Mouse (Mus musculus) limb, embryonic 11.5 days (tissue): ENCODE measurements at regions not wholly inside any gene's neighbourhood (a gene's known extent, or its start where the extent isn't known, plus 50 kb on each side); places are given as distances from the start of the nearest gene placed in this dataset.

ENCODE experiments used
- ATAC-seq: fragments of 200-750 bp; cut with Nextera tagmentation; 2 replicates; pipeline ENCODE4 v1.8.0; 2017; ENCODE audit warnings: low read depth; ENCODE audit not compliant: insufficient number of reproducible peaks, low FRiP score, low TSS enrichment
- DNase-seq: peaks from one replicate; pipeline ENCODE4 v3.0.0-alpha.2; 2015; ENCODE audit warnings: low spot score
- H3K27ac ChIP-seq: fragments of 300-500 bp; sonication (generic); replicated peaks from 2 replicates; pipeline ENCODE4 v1.5.1; 2014; ENCODE audit warnings: low read depth, mild to moderate bottlenecking, low read length
- H3K27me3 ChIP-seq: fragments of 300-500 bp; sonication (generic); 2 replicates; pipeline ENCODE4 v1.6.1; 2014; ENCODE audit warnings: mild to moderate bottlenecking, low read length, mixed read lengths; ENCODE audit not compliant: control insufficient read depth, insufficient read depth
- H3K36me3 ChIP-seq: fragments of 300-500 bp; sonication (generic); 2 replicates; pipeline ENCODE4 v1.6.1; 2014; ENCODE audit warnings: mild to moderate bottlenecking, low read length, moderate library complexity, mixed read lengths; ENCODE audit not compliant: control insufficient read depth, insufficient read depth
- H3K4me1 ChIP-seq: fragments of 300-500 bp; sonication (generic); 2 replicates; pipeline ENCODE4 v1.6.1; 2014; ENCODE audit warnings: low read length, mixed read lengths; ENCODE audit not compliant: control insufficient read depth, insufficient read depth
- H3K4me2 ChIP-seq: fragments of 300-500 bp; sonication (generic); 2 replicates; pipeline ENCODE4 v1.6.1; 2014; ENCODE audit warnings: low read depth, mild to moderate bottlenecking, moderate library complexity; ENCODE audit not compliant: severe bottlenecking
- H3K4me3 ChIP-seq: fragments of 300-500 bp; sonication (generic); 2 replicates; pipeline ENCODE4 v1.5.1; 2014; ENCODE audit warnings: low read depth, low read length
- H3K9ac ChIP-seq: fragments of 300-500 bp; sonication (generic); 2 replicates; pipeline ENCODE4 v1.6.1; 2014; ENCODE audit warnings: mild to moderate bottlenecking, low read length
- H3K9me3 ChIP-seq: fragments of 300-500 bp; sonication (generic); 2 replicates; pipeline ENCODE4 v1.6.1; 2016; ENCODE audit warnings: low read length; ENCODE audit not compliant: control insufficient read depth
- WGBS: fragments of 180-500 bp; shearing (Covaris S2); extraction: QIAGEN DNeasy Blood & Tissue Kit; methylation state at CpG from one replicate; pipeline ENCODE4 v1.1.7; 2014; 5-methylcytosine and 5-hydroxymethylcytosine counted together

GRCm38 (mm10) chr16:95647854-95648253, 54.0 kb upstream of the Ets2 start:
- no peak overlapping the region for H3K27ac ChIP-seq
- no peaks in the 10 kb centered on the region for H3K27me3 ChIP-seq
- no peaks in the 10 kb centered on the region for H3K9me3 ChIP-seq
- H3K4me1 ChIP-seq = peaks cover 12% of the 10 kb centered on the region; the same call in 1 of the 2 replicates
- no peak overlapping the region for H3K4me2 ChIP-seq
- no peak overlapping the region for H3K9ac ChIP-seq
- H3K36me3 ChIP-seq = no peaks in the 10 kb centered on the region
- WGBS = 10% methylated on average over 13 of the region's 13 CpGs
- ATAC-seq = 0 out of 2 replicates have a peak, but pooled peaks have one; percentile 32
- no peak overlapping the region for H3K4me3 ChIP-seq
- DNase-seq = peak; percentile 94

DNA sequence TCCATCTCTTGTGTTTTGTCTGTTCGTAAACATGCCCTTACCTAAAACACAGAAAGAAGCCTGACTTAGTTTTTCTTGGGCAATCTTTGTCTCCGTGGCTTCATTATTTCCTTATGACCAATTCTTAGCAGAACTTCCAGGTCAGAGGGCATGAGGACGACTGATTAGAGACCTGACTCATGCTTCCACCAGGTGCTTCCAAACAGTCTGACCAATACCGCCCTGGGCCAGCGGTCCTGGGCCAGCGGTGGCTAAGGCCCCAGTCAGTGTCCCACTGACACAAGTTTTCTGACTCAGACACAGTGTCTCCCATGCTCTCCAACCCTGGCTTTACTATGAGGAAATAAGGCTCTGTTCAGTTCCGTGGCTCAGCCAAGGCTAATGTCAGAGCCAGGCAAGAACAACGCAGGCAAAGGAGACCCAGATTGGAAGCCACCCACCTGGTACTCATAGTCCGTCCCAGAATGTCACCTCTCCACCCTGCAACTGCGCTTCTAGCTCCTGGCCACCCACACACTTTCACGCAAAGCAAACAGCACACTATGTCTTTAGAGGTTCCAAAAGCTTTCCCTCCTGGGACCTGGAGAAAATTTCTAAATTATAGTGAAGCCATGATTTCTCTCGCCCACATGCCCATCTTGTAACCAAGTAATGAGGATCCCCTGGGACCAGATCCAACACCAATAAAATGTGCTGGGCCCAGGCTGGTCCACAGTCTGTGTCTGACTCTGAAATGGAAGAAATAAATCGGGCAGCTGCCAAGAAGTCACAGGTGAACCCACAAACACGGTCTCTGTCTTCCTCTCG, 56.6 kb upstream of the Erg start:
- no peak for ATAC-seq
- no peak for DNase-seq
- H3K4me2 ChIP-seq = no peak overlapping the region
- H3K4me3 ChIP-seq = no peak overlapping the region
- no peaks in the 10 kb centered on the region for H3K9me3 ChIP-seq
- WGBS = 78% methylated on average over 15 of the region's 15 CpGs
- peaks cover 5% of the 10 kb centered on the region; the same call in 1 of the 2 replicates for H3K4me1 ChIP-seq
- no peak overlapping the region for H3K9ac ChIP-seq
- no peak overlapping the region for H3K27ac ChIP-seq
- H3K36me3 ChIP-seq = no peaks in the 10 kb centered on the region
- H3K27me3 ChIP-seq = no peaks in the 10 kb centered on the region

DNA sequence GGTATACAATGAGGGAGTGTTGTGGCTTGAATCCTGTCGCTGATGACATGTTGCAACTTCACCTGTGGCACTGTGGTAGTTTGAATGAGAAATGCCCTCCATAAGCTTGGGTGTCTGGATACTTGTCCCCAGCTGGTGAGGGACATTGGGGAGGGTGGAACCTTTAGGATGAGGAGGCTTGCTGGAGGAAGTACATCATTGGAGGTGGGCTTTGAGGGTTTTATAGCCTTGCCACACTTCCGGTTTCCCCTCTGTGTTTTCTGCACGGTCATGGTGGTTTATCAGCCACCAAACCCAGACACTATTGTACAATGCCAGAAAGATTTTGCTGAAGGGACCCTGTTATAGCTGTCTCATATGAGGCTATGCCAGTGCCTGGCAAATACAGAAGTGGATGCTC, 54.3 kb upstream of the Erg start:
- DNase-seq = no peak
- ATAC-seq = no peak
- H3K27me3 ChIP-seq = no peaks in the 10 kb centered on the region
- H3K27ac ChIP-seq = no peak overlapping the region
- H3K36me3 ChIP-seq = no peaks in the 10 kb centered on the region
- H3K4me3 ChIP-seq = no peak overlapping the region
- H3K4me1 ChIP-seq = peaks cover 11% of the 10 kb centered on the region; the same call in 1 of the 2 replicates
- H3K4me2 ChIP-seq = no peak overlapping the region
- WGBS = 89% methylated on average over 3 of the region's 3 CpGs
- no peaks in the 10 kb centered on the region for H3K9me3 ChIP-seq
- H3K9ac ChIP-seq = no peak overlapping the region

DNA sequence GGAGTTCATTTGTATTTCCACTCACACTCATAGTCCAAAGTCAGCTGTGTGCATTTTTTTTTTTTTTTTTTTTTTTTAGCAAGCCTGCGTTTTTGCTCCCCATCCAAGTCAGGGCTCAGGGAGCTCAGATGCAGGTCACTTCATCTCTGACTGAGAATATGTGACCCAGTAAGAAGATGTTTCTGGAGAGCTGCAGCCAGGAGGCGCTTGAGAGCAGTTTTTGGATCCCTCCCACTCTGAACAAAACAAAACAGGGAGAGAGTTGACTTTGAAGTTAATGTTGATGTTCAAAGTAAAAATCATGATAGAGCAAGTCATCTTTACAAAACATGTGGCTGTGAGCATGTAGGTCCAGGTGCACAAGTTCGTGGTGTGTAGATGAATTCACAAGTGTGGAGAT, 53.3 kb upstream of the Erg start:
- no peaks in the 10 kb centered on the region for H3K9me3 ChIP-seq
- no peak overlapping the region for H3K9ac ChIP-seq
- DNase-seq (no peak), ATAC-seq (no peak)
- no peaks in the 10 kb centered on the region for H3K36me3 ChIP-seq
- no peaks in the 10 kb centered on the region for H3K27me3 ChIP-seq
- peaks cover 11% of the 10 kb centered on the region; the same call in 1 of the 2 replicates for H3K4me1 ChIP-seq
- WGBS = 94% methylated on average over 3 of the region's 3 CpGs
- no peak overlapping the region for H3K27ac ChIP-seq
- no peak overlapping the region for H3K4me3 ChIP-seq
- H3K4me2 ChIP-seq = no peak overlapping the region

DNA sequence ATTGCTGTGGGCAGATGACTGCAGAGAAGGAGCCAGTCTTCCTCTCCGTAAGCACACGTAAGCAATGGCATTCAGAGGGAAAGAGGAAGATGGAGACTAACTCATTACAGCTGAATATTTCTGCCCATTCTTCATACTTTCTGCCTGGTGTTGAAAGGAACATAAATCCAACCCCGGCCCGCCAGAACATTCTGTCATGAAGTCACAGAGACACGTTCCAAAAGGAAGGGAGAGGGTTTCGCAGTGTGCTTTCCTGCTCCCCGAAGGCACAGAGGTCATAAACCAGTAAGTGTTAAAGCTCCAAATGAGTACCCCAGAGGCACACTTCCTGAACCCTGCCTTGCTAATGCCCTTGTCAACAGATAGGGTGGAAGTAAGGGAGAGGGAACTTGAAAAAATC, 51.5 kb upstream of the Erg start:
- DNase-seq = peak; percentile 49
- no peak overlapping the region for H3K9ac ChIP-seq
- H3K4me3 ChIP-seq = no peak overlapping the region
- peak; percentile 47; the same call in 1 of the 2 replicates for ATAC-seq
- H3K27ac ChIP-seq = no peak overlapping the region
- H3K4me2 ChIP-seq = no peak overlapping the region
- H3K27me3 ChIP-seq = no peaks in the 10 kb centered on the region
- no peaks in the 10 kb centered on the region for H3K9me3 ChIP-seq
- WGBS = 13% methylated on average over 7 of the region's 7 CpGs
- H3K36me3 ChIP-seq = no peaks in the 10 kb centered on the region
- peaks cover 11% of the 10 kb centered on the region; the same call in 1 of the 2 replicates for H3K4me1 ChIP-seq

DNA sequence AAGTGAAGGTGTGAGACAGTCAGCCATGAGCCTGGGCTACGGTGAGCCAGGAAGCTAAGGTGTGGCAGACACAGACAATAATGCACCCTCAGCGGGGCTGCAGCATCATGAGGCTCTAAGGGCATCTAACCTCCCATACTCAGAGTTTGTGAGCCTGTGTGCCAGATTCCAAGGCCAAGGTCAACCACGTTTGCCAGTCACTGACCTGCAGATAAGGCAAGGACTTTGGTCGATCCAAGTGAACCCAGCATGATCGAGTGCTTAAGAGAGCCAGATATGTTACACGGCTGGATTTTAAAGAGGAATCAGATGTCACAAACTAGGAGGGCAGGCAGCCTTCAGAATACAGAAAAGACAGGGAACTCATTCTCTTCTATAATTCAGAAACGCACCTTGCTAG, 50.2 kb upstream of the Erg start:
- H3K27ac ChIP-seq = no peak overlapping the region

More for the DNA sequence above, 50.2 kb upstream of the Erg start:
- H3K36me3 ChIP-seq = no peaks in the 10 kb centered on the region
- DNase-seq = no peak
- no peak overlapping the region for H3K4me2 ChIP-seq
- no peaks in the 10 kb centered on the region for H3K27me3 ChIP-seq
- no peak overlapping the region for H3K4me3 ChIP-seq
- no peak overlapping the region for H3K9ac ChIP-seq
- ATAC-seq = no peak
- 79% methylated on average over 7 of the region's 7 CpGs for WGBS
- no peaks in the 10 kb centered on the region for H3K9me3 ChIP-seq
- peaks cover 11% of the 10 kb centered on the region; the same call in 1 of the 2 replicates for H3K4me1 ChIP-seq
